In the genomic region with DNA sequence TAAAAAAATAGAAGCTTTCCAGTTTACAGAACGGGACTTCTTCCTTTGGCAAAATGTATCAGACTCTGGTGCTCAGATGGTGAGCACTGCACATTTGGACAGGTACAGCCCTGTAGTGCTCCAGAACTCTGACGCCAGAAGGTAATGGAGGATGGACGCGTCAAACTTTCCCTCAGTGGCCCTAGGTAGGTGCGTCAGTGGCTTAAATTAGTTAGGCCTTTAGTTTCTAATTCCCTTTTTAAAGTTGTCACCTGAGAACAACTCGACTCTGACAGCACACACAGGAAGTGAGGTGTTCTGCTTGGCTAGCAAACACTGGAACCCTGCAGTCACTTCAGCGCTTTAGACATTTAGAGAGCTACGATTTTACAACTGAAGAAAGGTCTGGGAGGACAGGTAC, we compare ENCODE assay signal across 24 mouse cellular contexts. TPM values are rescaled to one million over a fixed set of nuclear protein-coding genes. Genes with fewer than 3 reads are reported as not detected.
"Had no signal": no experiment of that assay in that cellular context is flagged by ENCODE, and none has a peak within 500 bp of the region (broad histone marks: within the 10 kb centered on the region; RNA-seq: fewer than 3 reads in every experiment).

No protein-coding gene starts in this region.

- H3K4me2 ChIP-seq: intestine, embryonic 15.5 days; kidney, embryonic 15.5 days; liver, embryonic 15.5 days; lung, embryonic 15.5 days; midbrain, embryonic 13.5 days; neural tube, embryonic 13.5 days had no signal

- H3K27me3 ChIP-seq: intestine, embryonic 15.5 days; kidney, embryonic 15.5 days; liver, embryonic 15.5 days; lung, embryonic 15.5 days; megakaryocyte, embryonic 14.5 days; midbrain, embryonic 13.5 days; neural tube, embryonic 13.5 days had no signal

- H3K4me3 ChIP-seq: intestine, embryonic 15.5 days; kidney, embryonic 15.5 days; left cerebral cortex, adult 2 months; liver, embryonic 15.5 days; lung, embryonic 15.5 days; megakaryocyte, embryonic 14.5 days; midbrain, embryonic 10.5 days; midbrain, embryonic 13.5 days; myocyte; neural tube, embryonic 13.5 days had no signal

- H3K9me3 ChIP-seq: intestine, embryonic 15.5 days; kidney, embryonic 15.5 days; liver, embryonic 15.5 days; lung, embryonic 15.5 days; megakaryocyte, embryonic 14.5 days; midbrain, embryonic 10.5 days; midbrain, embryonic 13.5 days; neural tube, embryonic 13.5 days had no signal

- H3K9ac ChIP-seq: intestine, embryonic 15.5 days; kidney, embryonic 15.5 days; liver, embryonic 15.5 days; lung, embryonic 15.5 days; midbrain, embryonic 13.5 days; neural tube, embryonic 13.5 days had no signal

- H3K4me1 ChIP-seq: intestine, embryonic 15.5 days had no signal

- H3K27ac ChIP-seq: intestine, embryonic 15.5 days; kidney, embryonic 15.5 days; left cerebral cortex, adult 2 months; liver, embryonic 15.5 days; lung, embryonic 15.5 days; midbrain, embryonic 10.5 days; midbrain, embryonic 13.5 days; neural tube, embryonic 13.5 days had no signal

- DNase-seq: kidney, adult 11 months; kidney, adult 8-10 months; kidney, postnatal 10 days; kidney, postnatal 36 days; layer of hippocampus, postnatal 36 days; lung, adult 18-20 months; lung, postnatal 10 days; lung, postnatal 36 days; right cerebral cortex, adult 18-20 months; right cerebral cortex, postnatal 14 days; right cerebral cortex, postnatal 4 days; thymus, adult 18-20 months; thymus, postnatal 36 days had no signal

RNA-seq across cellular contexts. Expression of a gene that starts 59.1 kb away (rescaled TPM):
- total RNA-seq: monocyte, adult 5-6 weeks had no signal
